Mouse (Mus musculus): ENCODE measurements at regions not wholly inside any gene's neighbourhood (a gene's known extent, or its start where the extent isn't known, plus 50 kb on each side); places are given as distances from the start of the nearest gene placed in this dataset.
"Not testable (repeated sequence)": the region's sequence is repeated elsewhere in the genome, so short reads cannot be mapped to it uniquely, and the experiment has no call there.

DNA sequence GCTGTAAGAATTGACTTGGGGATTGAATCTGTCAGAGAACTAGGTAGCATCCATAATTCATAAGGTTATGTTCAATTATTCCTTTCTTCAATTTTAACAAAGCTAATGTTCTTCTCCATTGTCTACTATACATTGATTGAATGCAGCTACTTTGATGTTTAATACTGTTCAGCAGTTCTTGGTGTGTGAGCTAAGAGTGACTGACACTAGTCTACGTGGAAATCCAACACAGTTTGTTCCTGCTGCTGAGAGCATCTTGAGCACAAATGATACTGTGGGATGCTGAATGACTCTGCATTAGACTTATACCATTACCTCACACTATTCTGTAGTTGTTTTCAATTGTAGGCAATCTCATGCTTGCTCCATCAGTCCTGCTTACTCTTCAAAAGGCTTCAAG, 249.4 kb upstream of the Akr1e1 start:
- no peak for DNase-seq (ENCODE audit: low spot score)

DNA sequence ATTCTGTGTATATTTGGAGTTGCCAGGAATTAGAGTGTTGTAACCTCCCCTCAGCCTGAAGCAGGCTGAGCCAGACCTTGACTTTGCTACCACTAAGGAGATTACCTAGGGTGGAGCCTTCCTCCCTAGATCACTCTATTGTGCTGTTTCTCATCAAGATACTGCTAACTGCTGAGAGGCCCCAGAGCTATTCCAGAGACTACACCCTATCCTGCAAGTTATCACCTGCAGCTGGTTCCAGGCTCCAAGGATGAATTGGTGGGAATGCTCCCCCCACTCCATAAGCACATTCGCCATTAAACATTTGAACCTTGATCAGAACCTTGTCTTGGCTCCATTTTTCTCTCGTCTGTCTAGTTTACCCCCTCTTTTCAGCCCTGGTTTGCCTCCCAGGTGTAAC, 230.5 kb upstream of the Akr1e1 start:
- DNase-seq (ENCODE audit: low spot score) = not testable (repeated sequence)

DNA sequence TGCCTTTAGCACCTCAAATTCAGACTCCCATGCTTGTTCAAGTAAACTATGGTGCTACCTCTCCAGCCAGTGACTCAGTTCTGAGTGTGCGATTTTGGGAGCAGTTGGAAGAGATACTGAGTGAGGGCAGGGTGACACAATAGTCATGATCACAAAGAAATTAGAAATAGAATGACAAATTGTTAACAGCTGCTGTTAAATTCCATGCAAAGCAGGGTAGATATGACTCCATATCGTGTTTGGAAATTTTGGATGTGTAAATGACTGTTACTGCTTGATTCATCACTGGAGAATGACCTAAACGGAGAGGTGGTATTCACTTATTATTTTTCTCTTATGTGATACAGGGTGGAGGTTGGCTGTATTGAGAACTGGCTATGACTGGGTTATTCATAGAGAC, 217.8 kb upstream of the Akr1e1 start:
- DNase-seq (ENCODE audit: low spot score) = no peak

- DNase-seq (ENCODE audit: low spot score) = not testable (repeated sequence)
Observed at GRCm38 (mm10) chr13:4825749-4826148, 216.8 kb upstream of the Akr1e1 start.

- DNase-seq (ENCODE audit: low spot score) = no peak
Observed at GRCm38 (mm10) chr13:4806876-4807275, 197.9 kb upstream of the Akr1e1 start.

DNA sequence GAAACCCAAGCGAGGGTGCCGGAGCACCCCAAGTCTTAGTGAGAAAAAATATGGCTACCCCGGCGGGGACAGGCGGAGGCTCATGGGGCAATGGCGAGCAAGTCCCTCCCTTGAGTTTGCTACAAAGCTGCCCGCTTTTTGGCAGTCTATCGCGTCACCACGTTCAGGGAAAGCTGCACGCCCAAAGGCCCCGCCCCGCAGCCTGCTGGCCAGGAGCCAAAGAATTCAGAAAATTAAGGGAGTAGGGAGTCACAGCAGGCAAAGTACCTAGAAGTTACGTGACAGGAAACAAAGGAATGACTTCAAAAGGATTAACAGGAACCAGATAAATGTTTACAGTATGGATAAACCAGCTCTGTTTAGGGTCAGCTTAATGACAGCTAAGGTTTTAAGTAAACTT, 191.7 kb upstream of the Akr1e1 start:
- no peak for DNase-seq (ENCODE audit: low spot score)

- no peak for DNase-seq (ENCODE audit: low spot score)
Observed at GRCm38 (mm10) chr13:4791139-4791538, 182.2 kb upstream of the Akr1e1 start.

- DNase-seq (ENCODE audit: low spot score) = no peak
Observed at GRCm38 (mm10) chr13:4790414-4790813, 181.4 kb upstream of the Akr1e1 start.

DNA sequence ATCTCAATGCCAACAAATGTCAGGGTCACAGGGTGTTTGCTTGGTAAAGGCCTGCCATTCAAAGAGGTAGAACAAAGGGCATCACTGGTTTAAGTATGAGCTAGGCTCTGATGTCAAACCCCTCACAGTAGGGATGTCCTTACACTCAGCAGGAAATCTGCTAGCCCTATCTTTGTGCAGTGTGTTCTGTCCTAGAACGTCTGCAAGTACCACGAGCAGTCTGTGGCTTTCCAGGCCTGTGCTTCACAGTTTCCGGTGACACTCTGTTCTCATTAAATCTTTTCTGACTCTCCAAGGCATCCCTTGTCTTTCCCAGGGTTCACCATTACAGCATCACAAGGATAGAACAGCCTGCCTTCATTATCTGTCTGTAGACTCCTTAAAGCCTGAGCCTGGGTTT, 174.3 kb upstream of the Akr1e1 start:
- no peak for DNase-seq (ENCODE audit: low spot score)

DNA sequence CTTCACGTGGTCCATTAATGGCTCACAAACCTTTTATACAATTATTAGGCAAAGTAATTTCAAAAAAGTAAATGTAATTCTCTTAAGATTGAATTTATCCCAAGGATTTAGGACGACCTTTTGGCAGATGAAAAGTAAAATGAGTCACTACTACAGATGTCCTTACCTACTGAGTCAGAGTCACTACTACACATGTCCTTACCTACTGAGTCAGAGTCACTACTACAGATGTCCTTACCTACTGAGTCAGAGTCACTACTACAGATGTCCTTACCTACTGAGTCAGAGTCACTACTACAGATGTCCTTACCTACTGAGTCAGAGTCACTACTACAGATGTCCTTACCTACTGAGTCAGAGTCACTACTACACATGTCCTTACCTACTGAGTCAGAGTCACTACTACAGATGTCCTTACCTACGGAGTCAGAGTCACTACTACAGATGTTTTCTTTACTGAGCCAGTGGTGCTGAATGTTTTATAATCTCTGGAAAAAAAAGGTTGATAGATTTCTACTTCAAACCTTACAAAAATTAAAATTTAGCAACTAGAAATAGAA, 169.4 kb upstream of the Akr1e1 start:
- DNase-seq (ENCODE audit: low spot score) = not testable (repeated sequence)

DNA sequence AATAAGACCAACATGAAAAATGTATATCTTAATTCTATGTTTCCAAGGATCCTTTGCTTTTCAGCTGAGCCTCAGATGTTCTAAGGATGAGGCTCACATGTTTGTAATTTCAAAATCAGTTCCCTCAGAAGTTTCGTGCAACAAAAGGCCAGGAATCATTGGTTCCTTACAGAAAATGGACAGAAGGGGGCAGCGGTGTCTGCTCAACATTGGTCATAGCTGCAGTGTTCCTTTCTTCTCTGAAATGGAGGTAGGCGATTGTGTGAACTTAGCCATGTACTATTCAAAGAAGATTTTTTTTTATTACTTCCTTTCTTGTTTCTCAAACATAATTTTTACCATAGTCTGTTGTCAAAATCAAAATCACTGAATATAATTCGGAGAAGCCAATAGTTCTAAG, 167.9 kb upstream of the Akr1e1 start:
- peak; percentile 34 for DNase-seq (ENCODE audit: low spot score)

DNA sequence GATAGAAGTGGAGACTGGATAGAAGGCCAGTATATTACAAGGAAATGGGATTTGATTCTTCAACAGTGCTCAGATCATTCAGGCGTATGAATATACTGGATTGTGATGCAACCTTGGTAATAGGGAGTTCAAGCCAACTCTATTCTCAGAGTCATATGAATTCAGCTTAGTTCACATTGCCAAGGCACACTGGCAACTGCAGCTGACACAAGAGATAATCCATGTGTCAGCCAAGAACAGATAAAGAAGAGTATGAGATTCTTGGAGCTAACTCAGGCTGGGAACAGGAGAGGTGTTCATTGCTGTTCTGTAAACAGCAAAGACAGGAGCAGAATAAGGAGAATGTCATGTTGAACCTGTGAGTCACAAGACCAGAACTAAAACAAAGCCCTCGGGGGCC, 163.3 kb upstream of the Akr1e1 start:
- DNase-seq (ENCODE audit: low spot score) = no peak

DNA sequence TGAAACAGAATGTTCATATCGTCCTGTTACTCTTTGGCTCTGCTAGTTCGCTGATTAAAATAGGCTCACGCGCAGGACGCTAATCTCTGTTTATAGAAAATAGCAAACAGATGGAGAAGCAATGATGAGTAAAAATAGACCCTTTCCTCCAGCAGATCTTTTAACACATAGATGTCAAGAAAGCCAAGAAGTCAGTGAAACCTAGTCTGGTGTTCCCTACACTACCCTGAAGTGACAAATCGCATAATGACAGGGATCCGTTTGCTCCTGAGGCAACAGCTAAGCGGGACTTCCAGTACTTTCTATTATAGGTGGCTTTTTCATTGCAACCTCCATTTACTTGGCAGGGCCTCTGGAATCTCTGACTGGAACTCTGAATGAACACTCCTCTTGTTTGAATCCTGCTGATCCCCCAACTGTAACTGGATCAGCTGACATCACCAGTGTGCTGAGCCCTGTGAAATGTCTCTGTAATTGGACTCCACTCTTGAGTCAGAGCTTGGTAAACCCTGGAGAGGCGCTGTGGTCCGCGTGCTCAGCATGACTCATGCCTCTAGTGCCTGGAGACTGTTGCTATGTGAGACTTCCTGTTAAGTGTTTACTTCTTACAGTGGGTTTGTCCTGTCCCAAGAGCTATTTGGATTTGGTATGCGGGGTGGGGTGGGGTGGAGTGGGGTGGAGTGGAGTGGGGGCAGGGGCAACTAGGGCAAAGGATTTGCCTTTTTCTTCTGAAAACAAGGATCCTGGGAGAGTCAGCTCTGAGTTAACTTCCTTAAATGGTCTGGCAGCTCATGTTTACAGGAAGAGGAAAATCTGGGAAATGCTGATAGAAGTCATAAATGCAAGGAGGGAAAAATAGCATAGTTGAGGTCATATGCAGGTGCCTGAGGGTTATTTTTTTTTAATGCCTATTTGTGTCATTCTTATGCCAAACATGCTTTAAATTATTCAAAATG, 162.4 kb upstream of the Akr1e1 start:
- DNase-seq (ENCODE audit: low spot score) = peak; percentile 31

- no peak for DNase-seq (ENCODE audit: low spot score)
Observed at GRCm38 (mm10) chr13:4759965-4760364, 151.0 kb upstream of the Akr1e1 start.

DNA sequence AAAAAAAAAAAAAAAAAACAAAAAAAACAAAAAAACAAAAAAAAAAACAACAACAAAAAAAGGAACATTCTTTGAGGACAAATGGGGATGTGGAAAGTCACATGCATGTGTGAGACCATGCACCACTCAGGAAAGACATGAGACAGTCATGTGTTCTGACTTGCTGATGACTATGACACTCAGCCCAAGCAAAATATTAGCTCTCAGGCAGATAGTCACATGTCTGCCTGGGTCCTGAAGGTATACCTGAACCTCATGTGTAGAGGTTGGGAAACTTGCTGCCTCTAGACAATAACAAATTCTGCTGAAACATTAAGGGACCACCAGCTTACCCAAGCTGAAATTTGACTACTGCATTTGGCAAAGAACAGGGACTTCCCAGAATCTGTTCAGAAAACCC, 147.6 kb upstream of the Akr1e1 start:
- DNase-seq (ENCODE audit: low spot score) = no peak

GRCm38 (mm10) chr13:4742930-4743329, 134.0 kb upstream of the Akr1e1 start:
- DNase-seq (ENCODE audit: low spot score) = no peak

DNA sequence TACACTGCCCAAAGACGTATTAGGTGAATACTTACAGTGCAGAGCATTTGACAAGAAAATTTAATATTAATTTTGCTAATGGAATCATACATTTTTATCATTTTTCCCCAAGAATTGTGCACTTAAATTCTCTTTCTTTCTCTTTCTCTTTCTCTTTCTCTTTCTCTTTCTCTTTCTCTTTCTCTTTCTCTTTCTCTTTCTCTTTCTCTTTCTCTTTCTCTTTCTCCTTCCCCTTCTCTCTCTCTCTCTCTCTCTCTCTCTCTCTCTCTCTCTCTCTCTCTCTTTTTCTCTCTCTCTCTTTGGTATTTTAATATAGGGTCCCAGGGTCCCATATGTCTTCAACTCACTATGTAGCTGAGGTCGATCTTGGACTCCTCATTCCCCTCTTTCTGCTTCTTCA, 107.3 kb upstream of the Akr1e1 start:
- not testable (repeated sequence) for DNase-seq (ENCODE audit: low spot score)

GRCm38 (mm10) chr13:4714724-4715123, 105.8 kb upstream of the Akr1e1 start:
- DNase-seq (ENCODE audit: low spot score) = no peak

GRCm38 (mm10) chr13:4712698-4713097, 103.7 kb upstream of the Akr1e1 start:
- DNase-seq (ENCODE audit: low spot score) = no peak

- DNase-seq (ENCODE audit: low spot score) = not testable (repeated sequence)
Observed at GRCm38 (mm10) chr13:4699591-4699990, 90.6 kb upstream of the Akr1e1 start.

DNA sequence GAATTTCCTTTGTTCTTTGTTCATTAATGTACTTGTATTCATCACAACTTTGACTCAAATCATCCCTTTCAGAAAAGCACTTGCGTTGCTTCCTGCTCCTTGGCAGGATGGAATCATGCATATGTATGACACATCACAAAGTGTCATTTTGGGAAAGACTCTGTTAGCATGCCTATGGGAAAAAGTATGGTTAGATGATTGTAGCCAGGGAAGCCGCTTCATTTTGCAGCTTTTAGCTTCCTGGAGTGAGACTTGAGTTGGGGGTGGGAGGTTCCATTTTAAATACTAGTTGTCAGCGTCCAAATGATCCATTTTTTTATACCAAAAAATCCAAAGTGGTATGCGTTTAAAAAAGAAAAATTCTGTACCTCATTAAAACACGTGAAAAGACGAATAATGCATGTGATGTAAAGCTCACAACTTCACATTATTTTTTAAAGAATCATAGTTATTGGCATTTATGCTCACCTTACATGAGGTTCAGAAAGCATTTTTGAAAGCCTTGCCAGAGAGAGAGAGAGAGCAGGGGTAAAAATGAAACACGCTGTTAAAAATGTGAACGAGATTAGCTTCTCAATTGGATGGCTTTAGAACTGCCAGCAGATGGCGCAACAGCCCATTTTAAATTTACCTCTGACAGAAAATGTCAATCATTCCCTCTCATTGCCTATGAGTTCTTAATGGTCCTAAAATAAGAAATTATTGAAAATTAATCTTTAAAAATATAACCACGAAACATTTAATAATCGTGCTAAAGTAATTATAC, 57.6 kb upstream of the Akr1e1 start:
- DNase-seq (ENCODE audit: low spot score) = peak; percentile 18

- DNase-seq (ENCODE audit: low spot score) = no peak
Observed at GRCm38 (mm10) chr13:4663390-4663789, 54.4 kb upstream of the Akr1e1 start.
